8 mouse cellular contexts compared by ENCODE assay signal in genomic region chr9:61655433-61655981, GRCm38 (mm10).
DNase-seq lines count a peak whose midpoint lies in the region; ATAC-seq lines count a peak whose summit lies in the region.

No protein-coding gene starts in this region.

- H3K9me3 ChIP-seq in midbrain, embryonic 14.5 days (ENCODE audit: control insufficient read depth, low read length), result no peaks in the 10 kb centered on the region

- peak; percentile 89 for DNase-seq in 3134 (ENCODE audit: extremely low read depth, insufficient read length, low spot score)
- DNase-seq in ES-CJ7 (ENCODE audit: low read depth, low spot score), result peak; percentile 37
- peak; percentile 93 for DNase-seq in gastrocnemius, adult 18-20 months (ENCODE audit: low spot score)
- peak; percentile 23 to 47 for DNase-seq in kidney, postnatal 36 days
- peak; percentile 59 to 63 for DNase-seq in urinary bladder, postnatal 4 days (ENCODE audit: low spot score in 2 of 2)
- DNase-seq in spleen, adult 12 weeks (ENCODE audit: low spot score), result no peak
- no peak for DNase-seq in midbrain, embryonic 14.5 days

- no peak overlapping the region for H3K27ac ChIP-seq in midbrain, embryonic 14.5 days (replicated peaks; ENCODE audit: low read depth, low read length)

- ATAC-seq in midbrain, embryonic 14.5 days (ENCODE audit: low FRiP score, low TSS enrichment), result no peak
- no peak for ATAC-seq in megakaryocyte-erythroid progenitor cell, adult 5-6 weeks (replicated peaks; ENCODE audit: low FRiP score, low TSS enrichment, poor library complexity, severe bottlenecking)

- H3K4me3 ChIP-seq in midbrain, embryonic 14.5 days (replicated peaks; ENCODE audit: low read depth, low read length), result no peak overlapping the region

- no peaks in the 10 kb centered on the region for H3K36me3 ChIP-seq in midbrain, embryonic 14.5 days (ENCODE audit: control insufficient read depth, insufficient read depth, low read length)

- H3K4me2 ChIP-seq in midbrain, embryonic 14.5 days (ENCODE audit: low read length), result no peak overlapping the region

- H3K9ac ChIP-seq in midbrain, embryonic 14.5 days (replicated peaks; ENCODE audit: low read length), result no peak overlapping the region

- H3K4me1 ChIP-seq in midbrain, embryonic 14.5 days (ENCODE audit: control insufficient read depth, insufficient read depth, low read length), result no peaks in the 10 kb centered on the region

- WGBS in midbrain, embryonic 14.5 days, result 81% methylated on average over 9 of the region's 9 CpGs

- no peaks in the 10 kb centered on the region for H3K27me3 ChIP-seq in midbrain, embryonic 14.5 days (ENCODE audit: control insufficient read depth, insufficient read depth, low read length)

Comparison
In these comparisons a context has a peak if more than half of its experiments do, and no peak if none do; other contexts are left out.
1. DNase-seq: peak in 3134 (single experiment), ES-CJ7 (single experiment), gastrocnemius, adult 18-20 months (single experiment), kidney, postnatal 36 days (2 of 2) and urinary bladder, postnatal 4 days (2 of 2); none in spleen, adult 12 weeks (single experiment) and midbrain, embryonic 14.5 days (single experiment).